Mouse (Mus musculus): ENCODE results near the gene Mmaa.

- TF ChIP-seq CHD2 (IDR thresholded peaks at IDR 0.05; ENCODE audit: low read depth, low read length) (no peak), MAFK (IDR thresholded peaks at IDR 0.05; ENCODE audit: insufficient read depth, low read depth, low read length) (no peak), ZC3H11A (IDR thresholded peaks at IDR 0.05; ENCODE audit: borderline replicate concordance, low read depth, low read length) (no peak)
These were observed 38.5 kb downstream of the Mmaa start for GRCm38 (mm10) chr8:79256076-79256705.
